Mouse (Mus musculus) myocyte (in vitro differentiated cells): ENCODE measurements around the gene Cdv3. TPM values are rescaled to one million over a fixed set of nuclear protein-coding genes. Genes with fewer than 3 reads are reported as not detected.
A peak's percentile ranks its signal among the peaks of the same experiment; 100 is the strongest.

Experiments used
- H3K27me3 ChIP-seq: one replicate; pipeline ENCODE4 v1.6.1; 2011; ENCODE audit not compliant: control insufficient read depth, insufficient read depth, insufficient read length
- H3K36me3 ChIP-seq: one replicate; pipeline ENCODE4 v1.6.1; 2011; ENCODE audit not compliant: control insufficient read depth, insufficient read depth
- H3K4me2 ChIP-seq: one replicate; pipeline ENCODE4 v1.6.1; 2011; ENCODE audit warnings: low read depth, control low read depth
- H3K4me3 ChIP-seq: one replicate; pipeline ENCODE4 v1.5.1; 2011; ENCODE audit warnings: mild to moderate bottlenecking, control low read depth, moderate library complexity
- H3K79me2 ChIP-seq: one replicate; pipeline ENCODE4 v1.6.1; 2011; ENCODE audit not compliant: control insufficient read depth, insufficient read depth
- H3ac ChIP-seq: one replicate; pipeline ENCODE4 v1.6.1; 2011; ENCODE audit not compliant: control insufficient read depth, insufficient read length
- CEBPB ChIP-seq: IDR thresholded peaks from 2 replicates; pipeline ENCODE4 v1.6.1; 2011; ENCODE audit warnings: mild to moderate bottlenecking, moderate library complexity; ENCODE audit not compliant: poor library complexity, insufficient read depth, severe bottlenecking
- E2F4 ChIP-seq: IDR thresholded peaks from one replicate; pipeline ENCODE4 v1.6.1; 2011; ENCODE audit warnings: mild to moderate bottlenecking, control low read depth, moderate library complexity; ENCODE audit not compliant: insufficient read depth
- MAX ChIP-seq: IDR thresholded peaks from one replicate; pipeline ENCODE4 v1.6.1; 2011; ENCODE audit warnings: low read depth, mild to moderate bottlenecking, control low read depth
- MYOD1 ChIP-seq, 3 experiments: IDR thresholded peaks; one replicate each; pipeline ENCODE4 v1.6.1; 2011; ENCODE audit warnings: control low read depth in 2 of 3, low read depth in 2 of 3, mild to moderate bottlenecking in 2 of 3, moderate library complexity in 1 of 3; ENCODE audit not compliant: insufficient read length in 2 of 3, control insufficient read depth in 1 of 3
- MYOG ChIP-seq, 3 experiments: IDR thresholded peaks; one replicate each; pipeline ENCODE4 v1.6.1; 2011; ENCODE audit warnings: control low read depth in 2 of 3, low read depth in 2 of 3, mild to moderate bottlenecking in 2 of 3; ENCODE audit not compliant: insufficient read length in 2 of 3, control insufficient read depth in 1 of 3, insufficient read depth in 1 of 3
- POLR2A ChIP-seq: IDR thresholded peaks from one replicate; pipeline ENCODE4 v1.6.1; 2011; ENCODE audit warnings: low read depth, mild to moderate bottlenecking, control low read depth, moderate library complexity; ENCODE audit not compliant: insufficient read length
- POLR2AphosphoS2 ChIP-seq: IDR thresholded peaks from one replicate; pipeline ENCODE4 v1.6.1; 2011; ENCODE audit warnings: low read depth, control low read depth; ENCODE audit not compliant: insufficient read length
- REST ChIP-seq: IDR thresholded peaks from one replicate; pipeline ENCODE4 v1.6.1; 2011; ENCODE audit warnings: mild to moderate bottlenecking, control low read depth, moderate library complexity; ENCODE audit not compliant: insufficient read depth, insufficient read length
- SRF ChIP-seq: IDR thresholded peaks from one replicate; pipeline ENCODE4 v1.6.1; 2011; ENCODE audit warnings: low read depth; ENCODE audit not compliant: control insufficient read depth, insufficient read length
- TCF12 ChIP-seq: IDR thresholded peaks from one replicate; pipeline ENCODE4 v1.6.1; 2011; ENCODE audit warnings: mild to moderate bottlenecking, control low read depth; ENCODE audit not compliant: poor library complexity, insufficient read depth, severe bottlenecking
- TCF3 ChIP-seq: IDR thresholded peaks from one replicate; pipeline ENCODE4 v1.6.1; 2011; ENCODE audit warnings: low read depth, control low read depth; ENCODE audit not compliant: insufficient read length
- USF1 ChIP-seq: IDR thresholded peaks from one replicate; pipeline ENCODE4 v1.6.1; 2011; ENCODE audit warnings: low read depth, mild to moderate bottlenecking, control low read depth, moderate library complexity
- polyA plus RNA-seq: library from polyadenylated mRNA; unstranded; fragments of >200 nt; fragmentation: generic; extraction: Trizol; gene quantifications from one replicate; pipeline ENCODE4 v1.2.1, GENCODE M21; 2012; ENCODE audit warnings: missing spikeins

Gene Cdv3
- polyA plus RNA-seq, 1 experiment: 92.9 TPM

DNA sequence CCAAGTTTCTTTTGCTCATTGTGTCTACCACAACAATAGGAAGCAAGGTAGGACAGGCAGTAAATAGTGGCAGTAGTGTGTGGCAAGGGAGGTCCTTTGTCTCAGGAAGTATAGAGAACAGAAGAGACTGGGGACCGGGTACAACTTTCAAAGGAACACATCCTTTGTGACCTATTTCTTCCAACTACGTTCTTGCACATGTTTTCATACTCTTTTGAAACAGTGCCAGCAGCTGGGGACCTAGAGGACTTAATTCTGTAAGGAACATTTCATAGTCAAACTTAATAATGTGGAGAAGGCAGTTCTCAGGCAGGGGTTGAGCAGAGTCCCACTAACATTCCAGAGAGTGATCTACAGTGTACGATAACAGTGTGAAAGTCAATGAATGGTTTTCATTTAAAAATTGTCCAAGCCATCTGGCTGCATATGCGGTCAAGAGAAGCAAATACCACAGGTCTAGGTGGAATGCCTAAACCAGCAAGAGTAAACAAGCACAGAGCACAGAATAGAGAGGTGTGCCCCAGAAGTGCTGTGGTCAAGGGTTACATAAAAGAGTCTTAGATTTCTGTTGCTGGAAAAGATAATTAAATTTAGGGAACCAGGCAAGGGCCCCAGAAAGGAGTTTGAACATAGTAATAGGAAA lies 37.8 kb upstream of the Cdv3 start:
- H3K79me2 ChIP-seq: no peaks in the 10 kb centered on the region
- no peaks in the 10 kb centered on the region for H3K27me3 ChIP-seq
- no peak overlapping the region for H3K4me3 ChIP-seq
- TF ChIP-seq MYOD1 (IDR thresholded peaks at IDR 0.05; ENCODE audit: control insufficient read depth in 1 of 3, insufficient read length in 2 of 3, low read depth in 2 of 3) (no peak), TCF3 (no peak), E2F4 (no peak), MYOG (IDR thresholded peaks at IDR 0.05; ENCODE audit: control insufficient read depth in 1 of 3, insufficient read depth in 1 of 3, insufficient read length in 2 of 3, low read depth in 2 of 3) (no peak), MAX (no peak), USF1 (no peak), SRF (no peak), POLR2A (no peak), POLR2AphosphoS2 (no peak), REST (no peak), TCF12 (no peak), CEBPB (no peak)
- H3ac ChIP-seq: no peak overlapping the region
- H3K4me2 ChIP-seq: no peak overlapping the region
- H3K36me3 ChIP-seq: no peaks in the 10 kb centered on the region

DNA sequence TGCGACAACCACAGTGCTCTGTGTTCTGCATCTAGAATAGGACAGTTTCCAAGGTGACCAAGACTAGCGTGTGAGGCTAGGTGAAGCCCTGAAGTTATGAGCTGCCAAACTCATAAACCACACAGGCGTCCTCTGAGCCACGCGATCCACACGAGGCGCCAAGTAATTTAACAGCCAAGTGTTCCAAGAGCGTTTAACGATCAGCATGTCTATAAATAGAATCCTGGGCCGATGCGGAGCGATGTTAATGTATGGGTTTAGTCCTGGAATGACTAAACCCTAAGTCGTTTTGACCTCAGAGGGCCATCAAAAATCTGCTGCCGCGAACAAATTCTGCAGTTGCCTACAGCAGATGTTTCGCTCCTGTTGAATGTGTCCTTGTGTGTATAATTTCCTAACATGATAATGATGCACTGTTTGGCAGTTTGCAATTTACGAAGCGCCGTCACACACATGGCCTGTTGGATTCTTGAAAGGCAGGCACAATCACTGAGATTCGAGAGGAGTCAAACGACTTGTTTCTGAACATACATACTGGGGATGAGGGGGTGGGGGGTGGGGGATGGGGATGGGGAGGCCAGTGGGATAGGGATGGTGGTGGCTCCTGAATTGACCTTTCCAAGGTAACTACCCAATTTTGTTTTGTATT lies 33.0 kb upstream of the Cdv3 start:
- H3K4me3 ChIP-seq: no peak overlapping the region
- TF ChIP-seq TCF12 (peak; percentile 8), E2F4 (no peak), POLR2A (no peak), REST (no peak), MYOD1 (IDR thresholded peaks at IDR 0.05; ENCODE audit: control insufficient read depth in 1 of 3, insufficient read length in 2 of 3, low read depth in 2 of 3) (peak in 1 of 3 experiments; percentile 24), POLR2AphosphoS2 (no peak)
- H3K79me2 ChIP-seq: no peaks in the 10 kb centered on the region
- no peaks in the 10 kb centered on the region for H3K27me3 ChIP-seq
- peak overlapping the region; percentile 64 for H3K4me2 ChIP-seq
- H3K36me3 ChIP-seq: no peaks in the 10 kb centered on the region
- no peak overlapping the region for H3ac ChIP-seq

DNA sequence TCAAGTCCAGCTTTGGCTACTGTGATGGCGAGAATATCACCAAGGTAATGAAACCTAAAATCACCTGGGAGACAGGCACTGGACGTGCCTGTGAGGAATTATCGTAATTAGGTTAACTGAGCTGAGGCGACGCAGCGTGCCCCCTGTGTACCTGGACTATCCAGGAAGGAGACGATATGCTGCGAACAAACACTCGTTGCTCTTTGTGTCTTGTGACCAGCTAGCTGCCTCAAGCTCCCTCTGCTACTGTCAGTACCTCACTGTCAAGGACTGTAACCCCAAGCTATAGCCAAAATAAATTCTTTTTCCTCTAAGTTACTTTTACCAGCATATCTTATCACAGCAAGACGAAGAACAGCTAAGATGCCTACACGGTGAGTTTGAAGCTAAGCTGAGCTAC lies 27.6 kb upstream of the Cdv3 start:
- Histone ChIP-seq H3K27me3 (no peaks in the 10 kb centered on the region), H3ac (no peak overlapping the region), H3K36me3 (no peaks in the 10 kb centered on the region), H3K4me3 (no peak overlapping the region), H3K4me2 (no peak overlapping the region), H3K79me2 (no peaks in the 10 kb centered on the region)
- TF ChIP-seq TCF12 (no peak), E2F4 (no peak), USF1 (no peak), POLR2AphosphoS2 (no peak), CEBPB (no peak), POLR2A (no peak), TCF3 (no peak), MYOD1 (IDR thresholded peaks at IDR 0.05; ENCODE audit: control insufficient read depth in 1 of 3, insufficient read length in 2 of 3, low read depth in 2 of 3) (no peak)

DNA sequence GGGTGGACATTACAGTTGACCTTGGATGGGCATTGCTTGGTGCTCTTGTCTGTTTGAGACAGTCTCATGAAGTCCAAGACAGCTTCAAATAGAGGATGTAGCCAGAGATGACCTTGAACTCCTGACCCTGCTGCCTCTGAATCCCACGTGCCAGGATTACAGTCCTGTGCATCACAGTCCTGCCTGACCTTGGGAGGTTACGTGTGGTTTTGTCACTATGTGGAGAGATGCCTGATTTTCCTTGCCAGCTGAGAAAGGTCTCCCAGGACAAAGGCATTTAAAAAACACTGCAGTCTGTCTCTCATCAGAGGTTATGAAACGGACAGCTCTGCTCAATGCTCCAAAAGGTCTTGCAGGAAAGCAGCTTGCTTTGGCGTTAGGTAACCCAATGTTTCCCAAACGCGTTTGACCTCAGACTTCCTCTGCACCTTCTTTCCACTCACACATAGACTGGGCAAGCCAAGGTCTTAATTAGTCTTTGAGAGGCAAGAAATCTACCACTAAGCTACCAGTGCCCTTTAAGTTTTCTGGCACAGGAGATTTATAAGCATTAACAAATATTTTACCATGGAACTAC lies 26.2 kb upstream of the Cdv3 start:
- H3K4me3 ChIP-seq: no peak overlapping the region
- H3K27me3 ChIP-seq: no peaks in the 10 kb centered on the region
- no peaks in the 10 kb centered on the region for H3K79me2 ChIP-seq
- H3ac ChIP-seq: no peak overlapping the region
- no peak overlapping the region for H3K4me2 ChIP-seq
- TF ChIP-seq CEBPB: no peak
- no peak for TF ChIP-seq REST
- no peak for TF ChIP-seq POLR2A
- TF ChIP-seq MYOG (IDR thresholded peaks at IDR 0.05; ENCODE audit: control insufficient read depth in 1 of 3, insufficient read depth in 1 of 3, insufficient read length in 2 of 3, low read depth in 2 of 3): no peak
- TF ChIP-seq USF1: no peak
- no peak for TF ChIP-seq TCF3
- no peak for TF ChIP-seq SRF
- TF ChIP-seq TCF12: no peak
- TF ChIP-seq MAX: no peak
- no peak for TF ChIP-seq E2F4
- TF ChIP-seq POLR2AphosphoS2: no peak
- no peak for TF ChIP-seq MYOD1 (IDR thresholded peaks at IDR 0.05; ENCODE audit: control insufficient read depth in 1 of 3, insufficient read length in 2 of 3, low read depth in 2 of 3)
- no peaks in the 10 kb centered on the region for H3K36me3 ChIP-seq
